Mouse (Mus musculus) adrenal gland, adult (tissue): ENCODE results near the gene Ly6g6d.

Experiments used
- DNase-seq, 2 experiments: peaks; one replicate each; pipeline ENCODE4 v3.0.0; 2022 to 2023; ENCODE audit warnings: low spot score in 1 of 2; ENCODE audit not compliant: inconsistent age in 2 of 2

Ly6g6d gene

GRCm38 (mm10) chr17:35070556-35071229 lies 7.2 kb downstream of the Ly6g6d start:
- no peak for DNase-seq

DNA sequence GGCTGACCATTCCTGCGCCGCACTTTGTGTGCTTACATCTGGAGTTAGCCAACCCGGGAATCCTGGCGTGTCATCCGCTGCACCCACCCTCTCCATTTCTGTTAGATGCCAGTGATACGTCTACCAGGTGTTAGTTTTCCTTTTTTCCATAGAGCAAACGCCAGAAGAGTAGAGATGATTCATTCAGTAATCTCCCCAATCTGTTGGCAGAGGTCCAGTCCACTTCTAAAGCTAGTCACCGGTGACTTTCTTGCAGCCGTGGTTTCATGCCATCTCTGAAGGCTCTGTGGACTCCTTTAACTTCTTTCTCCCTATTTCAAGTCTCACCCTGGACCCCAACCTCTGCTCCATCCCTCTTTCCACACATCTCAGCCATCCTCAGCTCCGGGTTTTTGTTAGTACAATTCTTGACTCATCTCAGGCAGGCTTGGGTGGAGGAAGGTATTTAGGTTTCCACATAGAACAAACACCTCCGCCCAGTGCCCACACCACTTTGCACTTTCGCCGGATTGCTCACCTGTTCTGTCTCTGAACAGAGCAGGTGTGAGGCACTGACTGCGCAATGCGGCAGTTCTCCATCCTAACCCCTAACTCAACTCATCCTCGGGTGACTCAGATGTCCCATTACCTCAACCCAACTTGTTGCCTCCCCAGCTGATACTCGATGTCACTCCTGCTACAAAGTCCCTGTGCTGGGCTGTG lies 9.5 kb downstream of the Ly6g6d start:
- DNase-seq: peak in 1 of 2 experiments; percentile 75

GRCm38 (mm10) chr17:35066084-35066483 lies 11.8 kb downstream of the Ly6g6d start, which contains the start of gene Mpig6b:
Mpig6b (minus strand) TSS chr17:35066184.
- no peak for DNase-seq

- peak; percentile 32 to 59 for DNase-seq
These were observed 12.6 kb downstream of the Ly6g6d start, which contains the start of gene Ly6g6c for GRCm38 (mm10) chr17:35064951-35065947. Ly6g6c (plus strand) TSS chr17:35065388.

GRCm38 (mm10) chr17:35064378-35064877 lies 13.4 kb downstream of the Ly6g6d start:
- DNase-seq: no peak

DNA sequence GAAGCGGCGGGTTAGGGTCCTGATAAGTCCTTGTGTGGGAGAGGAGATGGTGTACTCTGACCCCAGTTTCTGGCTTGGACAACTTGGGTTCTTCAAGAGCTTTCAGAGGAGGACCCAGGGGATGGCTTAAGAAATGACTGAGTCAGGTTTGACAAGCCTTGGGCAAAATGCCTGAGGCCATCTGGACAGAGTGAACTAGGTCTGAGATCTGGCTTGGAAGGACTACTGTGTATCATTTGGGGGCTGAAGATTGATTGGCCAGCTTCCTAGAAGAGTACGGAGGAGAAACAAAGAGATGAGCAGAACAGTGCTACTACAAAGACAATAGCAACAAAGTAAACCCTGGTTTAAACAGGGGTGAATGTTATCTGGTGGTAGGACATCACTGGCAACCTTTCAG lies 14.4 kb downstream of the Ly6g6d start:
- peak in 1 of 2 experiments; percentile 64 for DNase-seq

GRCm38 (mm10) chr17:35061299-35061698 lies 16.6 kb downstream of the Ly6g6d start:
- DNase-seq: no peak

DNA sequence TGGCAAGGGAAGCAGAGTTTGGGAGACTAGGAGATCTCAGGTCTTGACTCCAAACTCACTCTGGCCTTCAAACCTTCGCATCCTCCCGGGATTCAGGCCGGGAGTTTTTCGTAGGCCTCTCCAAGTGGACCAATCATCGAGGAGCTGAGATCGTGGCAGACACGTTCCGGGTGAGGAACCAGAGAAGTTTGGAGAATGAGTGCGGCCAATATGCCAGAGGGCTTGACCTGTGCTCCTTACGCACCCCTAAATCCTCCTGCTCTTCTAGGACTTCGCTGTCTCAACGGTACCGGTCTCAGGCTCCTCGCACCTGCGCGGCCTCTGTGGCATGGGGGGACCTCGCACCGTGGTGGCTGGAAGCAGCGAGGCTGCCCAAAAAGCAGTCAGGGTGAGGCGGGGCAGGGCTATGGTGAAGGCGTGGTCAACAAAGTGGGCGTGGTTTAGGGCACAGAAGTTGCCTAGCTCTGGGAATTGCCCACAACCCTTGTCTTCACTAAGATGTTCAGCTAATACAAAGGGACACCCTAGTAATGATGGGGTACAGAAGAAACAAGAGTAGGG lies 17.0 kb downstream of the Ly6g6d start:
- peak; percentile 29 to 42 for DNase-seq

DNA sequence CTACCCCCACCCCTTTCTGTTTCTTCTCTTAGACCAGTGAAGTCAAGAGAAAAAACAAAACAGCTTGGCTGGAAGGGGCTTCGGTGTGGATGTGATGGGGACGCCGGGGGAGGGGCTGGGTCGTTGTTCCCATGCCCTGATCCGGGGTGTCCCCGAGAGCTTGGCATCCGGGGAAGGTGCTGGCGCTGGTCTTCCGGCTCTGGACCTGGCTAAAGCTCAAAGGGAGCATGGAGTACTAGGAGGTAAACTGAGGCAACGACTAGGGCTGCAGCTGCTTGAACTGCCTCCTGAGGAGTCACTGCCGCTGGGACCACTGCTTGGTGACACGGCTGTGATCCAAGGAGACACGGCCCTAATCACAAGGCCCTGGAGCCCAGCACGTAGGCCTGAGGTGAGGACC lies 17.8 kb downstream of the Ly6g6d start:
- peak in 1 of 2 experiments; percentile 26 for DNase-seq

- DNase-seq: peak; percentile 89 to 95
These were observed 18.7 kb downstream of the Ly6g6d start, which contains the start of gene Ddah2 for GRCm38 (mm10) chr17:35058911-35059892. Ddah2 (plus strand) TSS chr17:35059035.

- no peak for DNase-seq
These were observed 19.5 kb downstream of the Ly6g6d start for GRCm38 (mm10) chr17:35058316-35058715.

GRCm38 (mm10) chr17:35057090-35057489 lies 20.8 kb downstream of the Ly6g6d start:
- DNase-seq: no peak

GRCm38 (mm10) chr17:35055691-35056495 lies 22.0 kb downstream of the Ly6g6d start:
- DNase-seq: no peak

- no peak for DNase-seq
These were observed 25.5 kb downstream of the Ly6g6d start for GRCm38 (mm10) chr17:35052271-35052798.

DNA sequence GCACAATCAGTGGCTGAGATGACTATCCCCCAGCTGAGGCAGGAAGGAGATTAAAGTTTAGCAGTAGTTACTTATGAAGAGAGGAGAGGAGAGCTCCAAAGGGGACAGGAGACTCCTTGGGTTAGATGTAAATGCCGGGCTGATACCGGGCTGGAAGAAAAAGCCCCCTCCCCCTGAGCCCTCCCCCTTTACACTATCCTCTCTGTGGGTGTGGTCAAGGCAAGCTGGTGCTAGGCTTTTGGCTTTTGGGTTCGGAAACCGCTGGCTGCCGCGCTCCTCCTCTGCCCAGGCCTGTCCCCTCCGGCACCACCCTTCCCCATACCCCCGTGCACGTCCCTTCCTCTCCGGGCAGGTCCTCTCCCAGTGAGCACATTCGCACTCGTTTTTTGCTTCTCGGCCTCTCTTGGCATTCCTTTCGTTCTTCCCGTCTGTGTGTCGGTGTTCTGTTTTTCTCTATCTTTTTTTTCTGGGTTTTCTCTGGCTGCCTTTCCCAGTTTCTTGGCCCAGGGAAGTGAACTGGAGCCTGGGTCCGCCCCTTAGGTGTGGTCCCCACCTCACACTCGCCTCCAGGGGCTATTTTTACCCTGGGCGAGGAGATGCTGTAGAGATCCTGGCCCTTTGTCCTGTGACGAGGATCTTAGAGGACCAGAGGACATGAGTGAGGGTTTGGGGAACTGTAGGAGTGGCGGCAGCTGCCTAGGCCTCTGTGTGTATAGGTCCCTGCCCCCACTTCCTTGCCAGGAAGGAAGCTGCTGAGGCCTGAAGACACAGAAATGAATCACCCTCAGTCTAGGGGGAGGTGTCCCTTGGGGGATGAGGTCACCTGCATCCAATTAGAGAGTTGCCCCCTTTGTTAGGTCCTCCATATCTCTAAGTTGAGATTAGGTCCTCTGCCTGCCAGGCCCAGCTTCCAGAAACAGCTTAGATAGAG lies 26.4 kb downstream of the Ly6g6d start:
- DNase-seq: peak; percentile 86 to 91

GRCm38 (mm10) chr17:35050126-35050750 lies 27.6 kb downstream of the Ly6g6d start:
- peak; percentile 84 to 93 for DNase-seq

GRCm38 (mm10) chr17:35049561-35050016 lies 28.3 kb downstream of the Ly6g6d start, which contains the start of gene Clic1:
Clic1 (plus strand) TSS chr17:35049966.
- peak; percentile 58 to 73 for DNase-seq
